Mouse (Mus musculus) bone marrow, adult 2 months (tissue): ENCODE data around the gene Syt3.

ENCODE experiments used
- CTCF ChIP-seq: fragments of 200-500 bp; IDR thresholded peaks from 2 replicates; pipeline ENCODE4 v1.5.1; 2011; ENCODE audit warnings: low read length, control low read depth; ENCODE audit not compliant: control insufficient read depth, insufficient read depth
- POLR2A ChIP-seq: fragments of 200-500 bp; IDR thresholded peaks from 2 replicates; pipeline ENCODE4 v1.6.1; 2011; ENCODE audit warnings: low read depth, mild to moderate bottlenecking, control low read depth, low read length, borderline replicate concordance; ENCODE audit not compliant: control insufficient read depth

GRCm38 (mm10) chr7:44334139-44334538 lies 49.8 kb upstream of the Syt3 start:
- TF ChIP-seq POLR2A (no peak), CTCF (no peak)
